Mouse (Mus musculus) right cerebral cortex, postnatal 4 days (tissue): ENCODE data around the gene Nanos3.

Experiments
- DNase-seq: peaks from one replicate; pipeline ENCODE4 v3.0.0-alpha.2; 2022

Gene Nanos3

DNA sequence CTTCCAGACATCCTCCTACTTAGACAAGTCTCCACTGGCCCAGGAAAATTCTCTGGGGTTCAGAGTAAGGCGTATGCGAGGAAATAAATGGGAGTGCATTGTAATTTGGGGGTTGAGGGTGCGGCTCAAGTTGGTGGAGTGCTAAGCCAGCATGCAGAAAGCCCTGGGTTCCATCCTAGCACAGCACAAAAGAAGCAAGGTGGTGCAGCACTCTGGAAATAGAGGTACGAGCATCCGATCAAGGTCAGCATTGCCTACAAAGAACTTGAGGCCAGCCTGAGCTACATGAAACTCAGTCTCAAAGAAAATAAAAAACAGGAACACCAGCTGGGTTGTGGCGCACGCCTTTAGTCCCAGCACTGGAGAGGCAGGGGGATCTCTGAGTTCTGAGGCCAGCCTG is at the start of gene Nanos3:
Nanos3 (minus strand) TSS at position 101 of the 400 bp plus-strand sequence.
- DNase-seq, result no peak

DNA sequence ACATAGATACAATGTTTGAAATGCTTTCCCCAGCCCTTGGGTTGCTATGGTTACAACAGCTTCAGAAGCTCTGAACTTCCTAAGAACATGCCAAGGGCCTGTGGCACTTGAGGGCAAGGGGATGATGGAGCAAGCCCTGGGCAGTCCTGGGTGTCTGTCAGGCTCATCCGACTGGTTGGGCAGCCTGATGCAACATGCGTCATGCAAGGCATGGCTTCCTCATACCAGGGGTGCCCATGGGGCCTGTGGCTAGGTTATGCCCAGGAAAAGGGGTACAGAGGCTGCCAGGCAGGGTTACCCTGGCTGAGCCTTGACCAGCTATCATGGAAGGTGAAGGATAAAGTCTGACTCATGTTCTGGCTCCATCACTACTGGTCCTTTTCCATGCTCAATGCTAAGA is 48.0 kb upstream of the Nanos3 start:
- no peak for DNase-seq

DNA sequence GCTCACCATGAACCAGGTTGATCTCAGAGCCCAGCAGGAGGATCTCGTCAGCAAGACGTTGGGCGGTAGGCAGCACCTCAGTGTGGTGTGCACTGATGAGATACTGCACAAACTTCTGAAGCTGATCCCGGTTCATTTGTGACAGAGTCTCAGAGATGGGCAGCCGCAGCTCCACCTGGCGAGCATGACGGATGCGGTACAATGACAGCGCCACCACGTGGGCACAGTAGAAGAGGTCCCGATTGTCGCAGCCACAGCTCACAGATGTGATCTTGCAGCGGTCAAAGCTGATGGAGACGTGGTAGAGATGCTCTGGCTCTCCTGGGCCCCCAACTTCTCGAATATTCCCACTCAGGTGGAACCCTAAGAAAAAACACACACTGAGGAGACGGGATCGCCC is 45.7 kb upstream of the Nanos3 start:
- DNase-seq, result no peak

DNA sequence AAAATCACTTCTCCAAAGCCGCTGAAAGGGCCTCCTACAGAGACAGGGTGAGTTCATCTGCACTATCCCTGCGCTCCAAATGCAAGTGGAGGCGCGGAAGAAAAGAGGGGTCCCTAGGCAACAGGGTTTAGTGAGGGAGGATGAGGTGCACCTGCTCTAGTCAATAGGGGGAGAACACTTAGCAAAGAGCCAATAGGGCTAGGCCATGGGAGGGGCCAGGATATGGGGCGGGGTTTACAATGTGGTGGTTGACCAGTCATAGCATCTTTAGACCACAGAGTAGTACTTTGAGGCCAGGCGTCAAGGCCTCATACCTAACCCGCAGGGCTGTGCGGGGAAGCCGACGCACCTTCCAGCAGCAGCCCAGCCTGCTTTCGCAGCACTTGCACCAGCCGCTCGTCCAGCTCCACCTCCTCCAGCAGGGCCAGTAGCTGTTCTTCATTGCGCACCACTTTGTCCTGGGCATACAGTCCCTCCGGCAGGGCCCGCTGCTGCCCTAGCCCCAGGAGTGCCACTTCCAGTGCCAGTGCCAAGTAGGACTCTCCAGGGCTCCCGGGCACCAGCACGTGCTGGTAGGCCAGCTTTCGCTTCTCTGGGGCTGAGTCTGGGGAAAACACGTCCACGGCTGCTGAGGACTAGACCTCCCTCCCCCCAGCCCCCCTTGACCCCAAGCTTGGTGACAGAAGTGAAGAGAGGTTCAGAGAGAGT is 38.5 kb upstream of the Nanos3 start:
- no peak for DNase-seq

GRCm38 (mm10) chr8:84222566-84223165 is 37.6 kb upstream of the Nanos3 start:
- no peak for DNase-seq

DNA sequence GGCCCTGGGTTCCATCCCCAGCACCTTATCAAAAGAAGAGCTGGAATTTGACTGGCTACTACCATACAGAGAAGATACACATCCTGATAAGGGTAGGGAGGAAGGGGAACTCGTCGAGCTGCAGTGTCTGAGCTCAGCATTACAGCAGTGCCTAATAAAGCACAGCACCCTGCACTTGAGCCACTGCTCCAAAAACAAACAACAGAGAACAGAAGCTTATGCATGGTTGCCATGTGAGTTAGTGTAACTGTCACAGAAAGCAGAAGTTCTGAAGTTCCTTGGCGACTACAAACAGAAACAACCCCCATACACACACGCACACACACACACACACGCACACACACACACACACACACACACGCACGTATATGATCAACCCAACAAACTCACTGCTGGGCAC is 35.1 kb upstream of the Nanos3 start:
- DNase-seq, result no peak

- no peak for DNase-seq
These were observed 33.1 kb upstream of the Nanos3 start for GRCm38 (mm10) chr8:84218143-84218542.

DNA sequence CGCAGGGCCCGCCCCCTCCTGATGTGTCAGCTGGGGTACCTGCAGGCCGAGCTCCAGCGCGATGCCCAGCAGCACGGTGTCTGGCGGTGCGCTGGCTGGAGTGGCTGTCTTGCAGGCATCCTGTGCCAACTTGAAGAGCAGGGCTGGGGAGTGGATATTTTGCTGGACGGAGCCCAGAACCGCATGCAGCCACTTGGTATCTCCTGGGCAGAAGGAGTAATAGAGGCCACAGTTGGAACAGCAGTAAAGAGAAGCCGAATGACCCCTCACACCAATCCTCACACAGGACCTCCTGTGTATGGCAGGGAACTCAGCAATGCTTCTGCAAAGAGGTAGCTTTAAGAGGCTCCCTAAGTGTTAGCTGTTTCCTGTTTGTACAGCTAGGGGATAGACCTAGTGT is 32.2 kb upstream of the Nanos3 start:
- DNase-seq, result no peak

DNA sequence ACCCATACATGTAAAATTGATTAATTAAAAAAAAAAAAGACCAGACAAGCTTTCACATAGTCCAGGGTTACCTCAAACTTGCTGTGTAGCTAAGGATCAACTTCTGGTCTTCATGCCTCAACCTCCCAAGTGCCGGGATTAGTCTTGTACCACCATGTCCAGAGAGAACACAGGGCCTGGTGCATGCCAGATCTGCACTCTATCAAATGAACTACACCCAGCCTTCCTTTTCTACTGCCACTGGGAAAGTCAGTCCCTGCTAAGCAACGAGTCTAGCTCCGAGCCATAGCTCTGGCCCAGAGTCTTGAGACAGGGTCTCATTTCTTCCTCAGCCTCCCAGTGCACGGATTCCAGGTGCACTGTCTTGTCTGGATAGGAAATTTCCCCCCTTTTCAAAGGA is 28.3 kb upstream of the Nanos3 start:
- no peak for DNase-seq

GRCm38 (mm10) chr8:84211881-84212563 is 27.0 kb upstream of the Nanos3 start:
- no peak for DNase-seq

GRCm38 (mm10) chr8:84211202-84211601 is 26.2 kb upstream of the Nanos3 start:
- DNase-seq, result no peak

- peak; percentile 90 for DNase-seq
These were observed 25.3 kb upstream of the Nanos3 start for GRCm38 (mm10) chr8:84210167-84210791.

DNA sequence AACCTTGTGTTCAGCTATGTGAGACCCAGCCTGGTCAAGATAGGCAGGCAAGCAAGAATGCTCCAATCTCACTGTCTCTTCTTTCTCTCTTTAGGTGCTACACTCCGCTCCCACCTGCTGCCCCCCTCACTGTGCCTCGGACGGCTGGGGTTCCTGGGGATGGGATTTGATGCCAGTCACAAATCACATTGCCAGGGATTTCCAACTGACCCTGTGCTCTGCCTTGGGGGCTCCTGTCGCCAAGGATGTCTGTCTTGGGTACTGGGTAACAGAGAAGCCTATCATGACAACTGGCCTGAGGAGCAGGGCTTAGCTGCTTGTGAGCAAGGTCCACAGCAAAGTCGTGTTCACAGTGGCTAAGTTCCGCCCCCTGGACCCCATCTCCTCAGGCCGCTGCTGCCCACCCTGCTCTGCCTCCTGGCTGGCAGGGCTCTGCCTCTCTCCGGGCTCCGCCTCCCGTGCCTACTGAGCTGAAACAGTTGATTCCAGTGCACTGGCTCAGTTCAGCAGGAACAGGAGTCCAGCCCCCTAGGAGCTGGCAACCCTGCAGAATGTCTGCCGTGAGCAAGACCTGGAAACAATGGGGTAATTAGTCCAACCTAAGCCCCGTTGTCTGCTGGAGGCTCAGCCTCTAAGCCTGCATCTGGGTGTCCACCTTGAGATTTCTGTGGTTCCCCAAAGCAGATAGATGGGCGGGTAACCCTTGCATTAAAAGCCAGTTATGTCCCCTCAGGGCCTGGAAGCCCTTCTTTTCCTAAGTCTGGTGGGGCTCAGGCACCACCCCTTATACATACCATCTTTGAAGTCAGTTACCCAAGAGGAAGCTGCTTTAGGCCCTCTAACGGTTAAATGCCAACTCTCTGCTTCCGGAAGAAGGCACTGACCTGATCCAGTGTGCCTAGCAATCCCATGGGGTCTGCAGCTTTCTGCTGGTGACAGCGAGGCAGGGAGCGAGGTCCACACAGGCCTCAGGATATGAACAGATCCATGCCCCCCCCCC is 23.7 kb upstream of the Nanos3 start:
- no peak for DNase-seq

GRCm38 (mm10) chr8:84207811-84208210 is 22.8 kb upstream of the Nanos3 start:
- DNase-seq, result no peak

DNA sequence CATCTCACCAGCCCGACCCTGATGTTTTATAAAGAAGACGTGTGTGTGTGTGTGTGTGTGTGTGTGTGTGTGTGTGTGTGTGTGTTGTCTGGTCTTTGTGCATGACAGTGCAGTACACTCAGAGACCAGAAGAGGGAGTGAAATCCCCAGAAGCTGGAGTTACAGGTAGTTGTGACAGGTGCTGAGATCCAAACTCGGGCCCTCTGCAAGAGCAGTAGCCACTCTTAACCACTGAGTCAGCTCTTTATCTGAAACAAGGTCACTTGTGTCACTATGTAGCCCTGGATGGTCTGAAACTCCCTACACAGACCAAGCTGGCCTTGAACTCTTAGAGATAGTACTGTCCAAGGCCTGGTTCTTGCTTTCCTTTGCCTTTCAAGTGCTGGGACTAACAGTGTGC is 21.6 kb upstream of the Nanos3 start:
- no peak for DNase-seq

DNA sequence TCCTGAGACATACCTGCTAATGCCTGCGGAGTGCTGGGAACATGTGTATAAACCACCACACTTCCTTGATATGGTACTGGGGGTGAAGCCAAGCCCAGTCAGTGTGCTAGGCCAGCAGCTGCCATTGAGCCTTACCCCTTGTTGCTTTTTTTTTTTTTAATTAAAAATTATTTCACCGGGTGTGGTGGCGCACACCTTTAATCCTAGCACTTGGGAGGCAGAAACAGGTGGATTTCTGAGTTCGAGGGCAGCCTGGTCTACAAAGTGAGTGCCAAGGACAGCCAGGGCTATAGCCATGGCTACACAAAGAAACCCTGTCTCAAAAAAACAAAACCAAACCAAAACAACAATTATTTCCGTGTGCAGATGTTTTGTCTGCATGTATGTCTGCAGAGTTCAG is 20.1 kb upstream of the Nanos3 start:
- no peak for DNase-seq

- DNase-seq, result no peak
These were observed 19.2 kb upstream of the Nanos3 start for GRCm38 (mm10) chr8:84203975-84204772.

DNA sequence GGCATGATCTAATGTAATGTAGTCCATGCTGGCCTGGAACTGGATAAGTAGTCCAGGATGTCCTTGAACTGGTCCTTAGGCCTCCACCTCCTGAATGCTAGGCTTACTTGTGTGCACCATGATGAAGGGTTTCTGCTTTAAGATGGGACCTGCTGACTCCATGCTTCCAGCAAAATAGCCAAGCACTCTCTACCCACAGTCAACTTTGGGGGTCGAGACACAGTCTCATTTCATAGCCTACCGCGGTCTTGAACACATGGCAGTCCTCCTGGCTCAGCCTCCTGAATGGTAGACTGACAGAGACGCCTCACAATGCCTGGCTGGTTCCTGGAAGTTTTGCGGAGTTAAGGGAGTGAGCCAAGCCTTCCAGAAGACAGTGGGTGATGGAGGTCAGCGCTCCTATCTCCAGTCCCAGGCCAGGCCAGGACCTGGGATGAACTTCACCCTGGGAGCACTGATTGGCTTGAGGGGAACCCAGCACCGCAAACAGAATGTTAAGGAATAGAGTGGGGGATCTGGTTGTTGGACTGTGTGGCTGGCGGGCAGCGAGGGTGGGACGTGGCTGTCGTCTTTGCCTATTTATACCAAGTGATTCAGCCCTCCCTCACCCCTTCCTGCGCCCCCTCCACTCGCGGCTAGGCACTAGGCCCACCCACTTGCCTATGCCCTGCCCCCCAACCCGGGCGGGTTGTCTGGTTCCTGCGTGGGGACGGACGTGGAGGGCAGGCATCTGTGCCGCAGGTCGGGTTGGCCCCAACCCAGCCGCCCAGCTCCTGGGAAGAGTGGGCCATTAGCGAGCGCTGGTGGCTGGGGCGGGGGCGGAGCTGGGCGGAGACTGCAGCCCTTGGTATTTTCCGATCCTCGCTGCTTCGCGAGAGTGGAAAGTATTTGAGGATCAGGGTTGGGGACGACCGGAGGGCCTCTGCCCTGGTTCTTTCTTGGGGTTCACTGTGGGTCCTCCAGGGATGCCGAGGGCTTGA is 18.2 kb upstream of the Nanos3 start:
- DNase-seq, result peak; percentile 63

DNA sequence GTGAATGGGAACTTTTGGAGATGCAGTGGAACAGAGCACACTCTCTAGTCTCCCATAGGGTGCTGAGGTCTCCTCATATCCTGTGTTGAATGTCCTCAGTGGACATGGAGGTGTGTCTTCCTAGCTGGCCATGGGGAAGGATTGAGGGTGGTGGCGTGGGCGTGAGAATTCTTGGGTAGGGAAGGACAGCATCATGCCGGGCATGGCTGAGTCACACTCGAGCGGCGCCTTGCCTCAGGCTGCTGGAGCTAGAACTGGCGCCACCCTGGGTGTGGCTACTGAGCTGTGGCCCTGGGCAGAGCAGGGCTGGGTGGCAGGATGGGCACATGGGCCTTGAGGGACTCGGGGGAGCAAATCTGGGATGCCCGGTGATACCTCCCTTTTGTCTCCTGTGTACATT is 17.4 kb upstream of the Nanos3 start:
- no peak for DNase-seq

DNA sequence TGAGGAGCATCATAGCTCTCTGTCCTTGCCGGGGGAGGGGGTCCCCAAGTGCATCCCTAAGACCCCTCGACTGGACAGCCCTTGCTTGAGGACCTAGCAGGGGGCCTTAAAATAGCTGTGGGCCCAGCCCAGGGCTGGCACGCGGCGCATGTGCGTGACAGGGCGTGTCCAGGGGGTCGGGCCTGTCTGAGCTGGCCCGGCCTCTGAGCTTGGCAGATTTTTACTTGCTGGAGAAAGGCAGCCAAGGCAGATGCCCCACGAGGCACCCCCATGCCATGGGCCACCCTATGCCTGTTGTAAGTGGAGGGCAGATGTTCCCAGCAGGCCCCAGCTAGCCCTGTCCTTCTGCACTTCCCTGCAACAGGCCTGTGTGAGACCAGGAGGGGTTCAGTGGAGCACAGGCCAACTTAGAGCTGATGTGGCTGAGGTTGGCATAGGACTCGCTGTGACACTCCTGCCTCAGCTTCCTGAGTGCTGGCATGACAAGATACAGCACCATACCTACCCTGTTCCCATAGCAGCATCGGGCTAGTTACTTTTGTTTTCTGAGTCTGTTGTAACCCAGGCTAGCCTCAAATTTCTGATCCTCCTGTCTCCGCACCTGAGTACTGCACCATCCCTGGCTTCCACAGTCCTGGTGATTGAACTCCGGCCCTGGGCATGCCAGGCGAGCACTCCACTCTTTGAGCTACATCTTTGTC is 16.7 kb upstream of the Nanos3 start:
- no peak for DNase-seq
